Mouse (Mus musculus) natural killer cell, adult 2 months (primary cell): Measurements from ENCODE around the gene Tsc22d3.
"Not testable (repeated sequence)": the region's sequence is repeated elsewhere in the genome, so short reads cannot be mapped to it uniquely, and the experiment has no call there.

Experiments used
- DNase-seq, 2 experiments: peaks; one replicate each; pipeline ENCODE4 v3.0.0; 2022; ENCODE audit warnings: low spot score in 2 of 2

The Tsc22d3 gene

GRCm38 (mm10) chrX:140565759-140566158, 34.7 kb downstream of the Tsc22d3 start:
- DNase-seq = no peak

- no peak for DNase-seq
These were observed 35.2 kb downstream of the Tsc22d3 start for GRCm38 (mm10) chrX:140565212-140565611.

- DNase-seq = no peak
These were observed 35.7 kb downstream of the Tsc22d3 start for GRCm38 (mm10) chrX:140564777-140565176.

- no peak for DNase-seq
These were observed 42.1 kb downstream of the Tsc22d3 start for GRCm38 (mm10) chrX:140558176-140558844.

GRCm38 (mm10) chrX:140555965-140556364, 44.5 kb downstream of the Tsc22d3 start:
- no peak for DNase-seq

GRCm38 (mm10) chrX:140555423-140555822, 45.0 kb downstream of the Tsc22d3 start:
- no peak for DNase-seq

- no peak for DNase-seq
These were observed 52.6 kb downstream of the Tsc22d3 start for GRCm38 (mm10) chrX:140547660-140548419.

- peak; percentile 43 to 61 for DNase-seq
These were observed 55.7 kb downstream of the Tsc22d3 start for GRCm38 (mm10) chrX:140544737-140545136.

- peak; percentile 91 to 92 for DNase-seq
These were observed 57.4 kb downstream of the Tsc22d3 start for GRCm38 (mm10) chrX:140542938-140543673.

- DNase-seq = no peak
These were observed 58.0 kb downstream of the Tsc22d3 start for GRCm38 (mm10) chrX:140542474-140542845.

- DNase-seq = no peak
These were observed 58.6 kb downstream of the Tsc22d3 start for GRCm38 (mm10) chrX:140541711-140542473.

GRCm38 (mm10) chrX:140540500-140541114, 59.9 kb downstream of the Tsc22d3 start:
- peak; percentile 46 to 49 for DNase-seq

- DNase-seq = not testable (repeated sequence)
These were observed 60.6 kb downstream of the Tsc22d3 start for GRCm38 (mm10) chrX:140539831-140540230.

- DNase-seq = peak in 1 of 2 experiments; percentile 28
These were observed 61.3 kb downstream of the Tsc22d3 start for GRCm38 (mm10) chrX:140539111-140539680.

GRCm38 (mm10) chrX:140538649-140539048, 61.8 kb downstream of the Tsc22d3 start:
- DNase-seq = no peak

GRCm38 (mm10) chrX:140537662-140538061, 62.8 kb downstream of the Tsc22d3 start:
- DNase-seq = peak; percentile 78 to 80

- no peak for DNase-seq
These were observed 65.0 kb downstream of the Tsc22d3 start for GRCm38 (mm10) chrX:140535487-140535886.

- no peak for DNase-seq
These were observed 66.2 kb downstream of the Tsc22d3 start for GRCm38 (mm10) chrX:140534306-140534705.

GRCm38 (mm10) chrX:140532325-140532724, 68.1 kb downstream of the Tsc22d3 start:
- no peak for DNase-seq

- DNase-seq = no peak
These were observed 69.1 kb downstream of the Tsc22d3 start for GRCm38 (mm10) chrX:140531356-140531755.

- DNase-seq = no peak
These were observed 69.8 kb downstream of the Tsc22d3 start for GRCm38 (mm10) chrX:140530632-140531031.
